Mouse (Mus musculus) CH12.LX (cell line): ENCODE measurements around the gene Cd200r1.

Experiments used
- EP300 ChIP-seq: IDR thresholded peaks from 2 replicates; pipeline ENCODE4 v1.6.1; 2011; ENCODE audit warnings: low read length, improper control_type of control experiment
- ETS1 ChIP-seq: conservative IDR thresholded peaks from 2 replicates; pipeline ENCODE4 v1.6.1; 2012; ENCODE audit warnings: low read depth, mild to moderate bottlenecking, inconsistent platforms, low read length, improper control_type of control experiment, moderate library complexity
- KAT2A ChIP-seq: IDR thresholded peaks from 2 replicates; pipeline ENCODE4 v1.6.1; 2012; ENCODE audit warnings: low read length, improper control_type of control experiment, inconsistent platforms; ENCODE audit not compliant: insufficient replicate concordance
- MAFK ChIP-seq: IDR thresholded peaks from 2 replicates; pipeline ENCODE4 v1.6.1; 2011; ENCODE audit warnings: low read length, improper control_type of control experiment; ENCODE audit not compliant: insufficient replicate concordance
- MAX ChIP-seq: IDR thresholded peaks from 2 replicates; pipeline ENCODE4 v1.6.1; 2011; ENCODE audit warnings: low read length, improper control_type of control experiment
- MAZ ChIP-seq: IDR thresholded peaks from 2 replicates; pipeline ENCODE4 v1.6.1; 2012; ENCODE audit warnings: low read depth, mild to moderate bottlenecking, inconsistent platforms, low read length, improper control_type of control experiment, moderate library complexity
- POLR2A ChIP-seq: IDR thresholded peaks from 2 replicates; pipeline ENCODE4 v1.6.1; 2011; ENCODE audit warnings: low read depth, mild to moderate bottlenecking, improper control_type of control experiment, low read length
- RCOR1 ChIP-seq: conservative IDR thresholded peaks from 2 replicates; pipeline ENCODE4 v1.6.1; 2012; ENCODE audit warnings: low read depth, mild to moderate bottlenecking, inconsistent platforms, low read length, improper control_type of control experiment
- SIN3A ChIP-seq: IDR thresholded peaks from 2 replicates; pipeline ENCODE4 v1.6.1; 2012; ENCODE audit warnings: low read length, improper control_type of control experiment, inconsistent platforms
- USF1 ChIP-seq: IDR thresholded peaks from 2 replicates; pipeline ENCODE4 v1.6.1; 2014; ENCODE audit warnings: low read depth, mild to moderate bottlenecking, inconsistent platforms, low read length, improper control_type of control experiment
- ZC3H11A ChIP-seq: IDR thresholded peaks from 2 replicates; pipeline ENCODE4 v1.6.1; 2012; ENCODE audit warnings: low read depth, mild to moderate bottlenecking, inconsistent platforms, low read length, improper control_type of control experiment

DNA sequence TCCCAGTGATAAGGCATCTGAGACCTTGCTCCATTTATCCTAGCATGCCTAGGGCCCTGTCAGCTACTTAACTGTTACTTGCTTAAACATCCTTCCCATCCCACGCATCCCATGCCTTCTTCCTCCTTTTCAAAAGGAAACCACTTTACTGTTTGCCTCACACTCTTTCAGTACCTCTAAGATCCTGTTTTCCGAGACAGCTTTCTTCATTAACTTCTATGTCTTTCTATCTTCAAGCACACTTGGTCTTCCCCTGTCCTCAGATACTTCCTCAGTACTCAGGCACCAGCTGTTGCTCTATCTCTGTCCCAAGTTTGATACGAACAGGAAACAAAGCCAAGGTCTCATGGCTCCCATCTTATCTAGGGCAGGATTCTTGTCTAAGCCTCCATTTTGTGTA, 8.1 kb downstream of the Cd200r1 start:
- TF ChIP-seq EP300 (no peak), RCOR1 (no peak), ZC3H11A (no peak), MAFK (no peak), KAT2A (no peak), ETS1 (no peak), MAZ (no peak), USF1 (no peak), POLR2A (no peak), SIN3A (no peak), MAX (no peak)
